Mouse (Mus musculus) left cerebral cortex, adult 11 months (tissue): ENCODE results near the gene Tfip11.

Experiments used
- DNase-seq: peaks from one replicate; pipeline ENCODE4 v3.0.0; 2022; ENCODE audit warnings: low spot score

Gene Tfip11

DNA sequence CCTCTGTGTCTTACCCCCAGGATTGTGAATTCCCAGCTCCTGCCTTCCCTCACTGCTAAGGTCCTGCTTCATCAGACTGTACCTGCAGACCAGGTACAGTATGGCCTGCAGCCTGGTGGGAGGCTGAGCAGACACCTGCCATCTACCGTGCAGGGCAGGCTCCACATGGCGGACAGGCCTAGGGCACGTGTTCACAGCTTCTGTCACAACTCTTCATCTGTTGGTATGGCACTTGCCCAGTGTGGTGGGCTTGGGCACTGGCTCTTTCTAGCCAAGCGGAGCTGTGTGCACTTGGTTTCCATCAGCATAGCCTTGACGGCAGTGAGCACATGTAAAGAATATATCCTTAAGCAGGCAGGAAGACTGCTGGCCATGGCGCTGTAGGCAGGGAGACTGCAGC lies 40.7 kb downstream of the Tfip11 start:
- no peak for DNase-seq

DNA sequence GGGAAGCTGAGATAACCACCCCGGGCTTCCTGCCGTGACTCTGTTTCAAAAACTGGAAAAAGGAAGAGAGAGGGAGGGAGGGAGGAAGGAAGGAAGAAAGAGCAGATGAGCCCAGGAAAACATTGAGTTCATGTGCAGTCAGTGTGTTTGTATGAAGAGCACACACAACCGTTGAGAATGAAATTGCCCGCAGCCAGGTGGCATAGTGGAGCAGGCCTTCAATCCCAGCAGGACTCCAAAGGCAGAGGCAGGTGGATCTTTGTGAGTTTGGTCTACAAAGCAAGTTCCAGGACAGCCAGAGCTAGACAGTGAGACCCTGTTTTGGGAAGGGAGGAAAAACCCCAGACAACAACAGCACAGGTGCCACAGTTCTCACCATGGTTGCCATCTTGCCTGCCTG lies 41.2 kb downstream of the Tfip11 start:
- no peak for DNase-seq

DNA sequence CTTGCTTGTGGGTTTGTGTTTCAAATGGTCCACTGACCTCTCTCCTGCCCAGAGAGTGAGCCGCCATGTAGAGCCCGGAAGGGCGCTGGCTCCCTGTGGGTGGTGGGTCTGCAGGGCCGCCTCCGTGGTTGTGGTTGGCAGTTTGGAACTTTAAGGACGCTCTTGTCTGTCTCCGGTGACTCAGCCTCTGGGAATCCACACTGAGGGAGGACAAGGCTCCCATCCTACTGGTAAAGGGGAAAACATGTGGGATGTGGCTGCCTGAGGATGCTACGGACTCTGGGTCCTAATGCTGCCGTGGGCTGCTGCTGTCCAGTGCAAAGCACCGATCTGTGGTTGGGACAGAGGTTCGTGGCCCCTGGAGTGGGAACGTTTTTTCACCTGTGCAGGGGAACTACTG lies 41.8 kb downstream of the Tfip11 start:
- DNase-seq: no peak

DNA sequence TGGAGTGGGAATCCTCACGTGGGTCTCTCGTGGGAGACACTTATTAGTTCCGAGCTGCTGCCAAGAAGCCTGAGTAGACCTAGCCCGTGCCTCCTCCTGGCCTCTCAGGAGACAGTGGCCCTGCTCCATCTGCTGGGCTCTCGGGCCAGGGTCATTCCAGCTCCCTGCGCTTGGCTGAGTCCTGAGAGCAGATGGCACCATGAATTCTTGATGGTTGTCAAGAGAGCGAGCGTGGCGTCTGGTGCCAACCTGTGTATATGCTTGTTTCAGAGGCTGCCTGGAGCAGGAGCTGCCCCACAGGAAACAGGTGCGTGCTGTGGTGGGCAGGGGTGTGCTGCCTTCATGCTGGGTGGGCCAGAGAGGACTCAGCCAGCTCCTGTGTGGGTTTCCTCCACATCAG lies 42.5 kb downstream of the Tfip11 start:
- DNase-seq: no peak

DNA sequence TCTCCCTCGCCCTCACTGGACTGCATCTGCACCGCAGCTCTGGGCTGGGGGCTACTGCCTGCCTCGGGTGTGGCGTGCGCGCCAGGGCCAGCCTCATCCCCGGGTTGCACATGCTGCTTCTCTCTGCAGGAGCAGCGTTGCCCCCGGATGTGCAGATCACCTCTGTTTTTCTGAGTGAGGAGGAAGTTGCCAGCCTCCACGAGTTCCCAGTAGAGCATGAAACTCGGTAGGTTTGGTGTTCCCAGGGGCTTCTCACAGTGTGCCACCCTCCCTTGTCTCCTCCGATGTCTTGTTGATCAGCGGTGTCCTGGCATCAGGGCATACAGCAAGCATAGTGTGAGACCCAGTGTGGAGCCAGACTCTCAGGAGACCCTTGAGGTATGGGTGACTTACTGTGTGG lies 43.2 kb downstream of the Tfip11 start:
- DNase-seq: no peak

DNA sequence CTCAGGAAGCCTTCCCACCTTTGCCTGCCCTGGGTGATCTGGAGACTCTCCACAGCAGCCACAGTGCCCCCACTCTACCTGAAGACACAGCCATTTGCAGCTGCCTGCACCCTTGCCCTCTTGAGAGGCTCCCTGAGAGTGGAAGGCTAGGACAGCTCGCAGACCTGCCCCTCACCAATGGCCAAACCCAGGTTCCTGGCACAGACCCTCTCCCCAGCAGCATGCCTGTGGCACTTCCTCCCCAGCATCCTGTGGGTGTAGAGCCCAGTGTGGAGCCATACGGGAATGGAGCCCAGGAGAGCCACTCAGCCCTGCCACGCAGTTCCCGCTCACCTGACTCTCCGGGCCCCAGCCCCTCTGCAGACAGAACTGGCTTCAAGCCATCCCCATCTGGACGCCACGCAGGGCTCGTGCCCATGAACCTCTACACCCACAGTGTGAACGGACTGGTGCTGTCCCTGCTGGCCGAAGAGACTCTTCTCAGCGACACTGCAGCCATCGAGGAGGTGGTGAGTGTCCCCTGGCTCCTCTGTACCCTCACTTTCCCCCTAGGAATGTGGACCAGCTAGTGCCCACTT lies 44.2 kb downstream of the Tfip11 start:
- no peak for DNase-seq

DNA sequence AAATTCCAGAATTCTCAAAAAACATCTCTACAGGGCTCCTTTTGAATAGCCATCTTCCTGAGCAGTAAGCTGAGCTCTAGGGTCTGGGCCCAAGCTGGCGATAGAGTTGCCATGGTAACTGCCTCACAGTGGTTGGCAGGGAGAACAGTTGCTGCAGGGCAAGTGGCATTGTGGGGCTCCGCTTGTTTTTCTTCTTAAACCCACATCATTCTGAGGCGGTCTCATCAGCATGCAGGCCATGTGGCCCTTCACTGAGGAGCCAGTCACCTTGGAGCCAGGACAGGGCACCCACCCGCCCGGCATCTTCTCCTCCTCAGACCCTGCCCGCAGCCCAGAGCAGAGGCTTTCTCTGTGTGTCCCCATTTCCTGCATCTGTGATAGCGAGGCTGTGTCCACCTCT lies 45.8 kb downstream of the Tfip11 start:
- peak; percentile 67 for DNase-seq

DNA sequence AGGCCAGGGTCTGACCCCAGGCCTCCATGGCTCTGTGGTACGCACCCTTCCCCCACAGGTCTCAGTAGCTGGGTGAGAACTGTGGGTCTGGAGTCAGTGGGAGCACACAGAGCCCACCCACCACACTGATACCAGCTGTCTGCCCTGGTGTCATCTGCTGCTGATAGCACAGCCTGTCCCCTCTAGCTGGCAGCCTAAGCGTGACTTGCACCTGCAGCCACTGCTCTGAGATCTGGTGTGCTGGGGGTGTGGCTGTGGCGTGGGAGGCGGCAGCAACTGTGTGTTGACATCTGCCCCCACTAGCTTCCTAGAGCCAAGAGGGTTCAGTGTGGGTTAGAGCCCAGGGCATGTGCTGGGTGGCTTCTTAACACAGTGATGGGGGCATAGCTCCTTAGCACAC lies 50.0 kb downstream of the Tfip11 start:
- DNase-seq: no peak

DNA sequence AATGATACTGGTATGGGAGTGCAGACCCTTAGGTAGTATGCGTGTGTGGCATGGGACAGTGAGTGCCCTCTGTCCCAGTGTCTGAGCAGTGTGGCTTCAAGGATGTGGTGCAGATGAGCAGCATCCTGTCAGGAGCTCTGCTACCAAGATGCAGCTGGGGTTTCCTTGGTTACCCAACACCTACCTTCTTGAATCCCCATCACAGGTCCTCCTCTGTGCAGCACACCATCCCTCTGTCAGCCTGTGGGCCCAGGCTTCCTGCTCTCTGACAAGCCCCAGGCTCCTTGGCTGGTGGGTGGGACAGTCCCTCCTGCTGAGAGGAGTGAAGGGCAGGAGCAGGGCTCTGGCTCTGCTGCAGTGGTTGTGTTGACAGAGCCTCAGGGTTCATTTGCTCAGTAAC lies 51.2 kb downstream of the Tfip11 start:
- DNase-seq: no peak

DNA sequence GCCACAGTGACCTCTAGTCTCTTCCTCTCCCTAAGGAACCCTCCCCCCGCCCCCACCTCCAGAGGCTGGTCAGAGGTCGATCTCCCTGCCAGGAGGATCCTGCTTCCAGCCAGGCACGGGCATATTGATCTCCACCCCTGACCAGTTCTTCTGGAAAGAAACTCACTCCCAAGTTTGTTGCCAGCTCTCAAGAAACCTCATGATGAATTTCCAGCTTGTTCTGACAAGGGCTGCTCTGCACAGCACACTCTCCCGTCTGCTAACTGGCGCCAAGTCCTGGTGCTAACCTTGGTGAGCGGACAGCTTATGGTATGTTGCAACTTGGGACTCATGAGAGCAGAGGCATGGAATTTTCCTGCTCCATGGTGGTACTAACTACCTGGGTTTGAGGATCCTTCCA lies 52.6 kb downstream of the Tfip11 start:
- DNase-seq: no peak

DNA sequence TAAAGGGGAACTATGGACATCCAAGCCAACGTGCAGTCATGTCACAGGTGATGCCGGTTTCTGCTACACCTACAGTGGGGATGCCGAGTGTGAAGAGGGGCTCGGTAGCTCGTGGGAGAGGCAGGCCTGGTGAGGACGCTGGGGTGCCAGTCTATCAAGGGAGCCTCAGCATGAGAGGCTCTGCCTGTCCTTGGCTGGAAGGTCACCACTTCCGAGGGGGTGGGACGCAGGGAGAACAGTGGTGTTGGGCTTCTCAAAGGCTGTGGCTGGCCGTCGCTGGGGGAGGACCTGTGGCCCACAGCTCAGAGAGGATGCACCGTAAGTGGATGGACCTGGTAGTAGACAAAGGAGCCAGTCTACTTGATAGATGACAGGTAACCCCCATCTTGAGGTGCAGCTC lies 55.0 kb downstream of the Tfip11 start:
- no peak for DNase-seq

DNA sequence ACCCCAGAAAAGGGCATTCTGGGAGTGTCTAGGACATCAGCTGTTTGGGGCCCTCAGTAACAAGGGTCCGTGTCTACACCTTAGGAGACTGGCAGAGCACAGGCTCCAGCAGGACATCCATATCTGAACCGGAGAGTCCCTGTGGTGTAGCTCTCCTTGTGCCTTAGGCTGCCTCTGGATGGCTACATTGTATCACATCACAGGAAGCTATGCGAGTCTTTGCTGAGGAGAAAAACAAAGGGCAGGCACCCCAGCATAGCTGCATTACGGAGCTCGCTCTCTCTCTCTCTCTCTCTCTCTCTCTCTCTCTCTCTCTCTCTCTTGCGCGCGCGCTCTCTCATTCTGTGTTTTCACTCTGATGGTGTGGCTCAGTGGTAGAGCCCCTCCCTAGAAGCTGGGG lies 55.9 kb downstream of the Tfip11 start:
- DNase-seq: no peak

DNA sequence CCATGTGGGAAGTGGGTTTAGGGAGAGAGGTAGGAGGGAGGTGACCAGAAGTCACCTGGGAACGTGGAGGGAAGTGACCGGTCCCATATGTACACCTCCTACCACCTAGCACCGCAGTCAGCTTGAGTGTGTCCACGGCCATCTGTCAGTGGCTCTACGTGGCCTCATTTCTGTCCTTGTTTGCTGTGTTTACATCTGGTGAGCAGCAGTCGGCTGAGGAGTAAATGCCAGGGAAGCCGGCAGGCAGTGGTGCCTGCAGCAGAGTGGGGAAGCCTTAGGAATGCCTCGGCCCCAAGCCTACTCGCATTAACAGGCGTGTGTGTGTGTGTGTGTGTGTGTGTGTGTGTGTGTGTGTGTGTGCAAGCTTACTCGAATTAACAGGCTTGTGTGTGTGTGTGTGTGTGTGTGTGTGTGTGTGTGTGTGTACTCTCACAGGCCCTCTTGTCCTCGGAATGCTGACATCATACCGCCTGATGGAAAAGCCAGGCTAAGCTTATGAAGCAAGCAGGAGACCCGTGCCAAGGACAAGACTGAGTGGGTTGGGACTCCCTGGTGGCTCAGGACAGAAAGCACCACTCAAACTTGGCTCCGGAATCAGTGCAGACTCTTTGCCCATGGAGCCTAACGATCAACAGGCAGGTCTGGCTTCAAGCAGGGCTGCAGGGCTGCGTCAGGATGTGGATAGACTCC lies 56.6 kb downstream of the Tfip11 start:
- no peak for DNase-seq

DNA sequence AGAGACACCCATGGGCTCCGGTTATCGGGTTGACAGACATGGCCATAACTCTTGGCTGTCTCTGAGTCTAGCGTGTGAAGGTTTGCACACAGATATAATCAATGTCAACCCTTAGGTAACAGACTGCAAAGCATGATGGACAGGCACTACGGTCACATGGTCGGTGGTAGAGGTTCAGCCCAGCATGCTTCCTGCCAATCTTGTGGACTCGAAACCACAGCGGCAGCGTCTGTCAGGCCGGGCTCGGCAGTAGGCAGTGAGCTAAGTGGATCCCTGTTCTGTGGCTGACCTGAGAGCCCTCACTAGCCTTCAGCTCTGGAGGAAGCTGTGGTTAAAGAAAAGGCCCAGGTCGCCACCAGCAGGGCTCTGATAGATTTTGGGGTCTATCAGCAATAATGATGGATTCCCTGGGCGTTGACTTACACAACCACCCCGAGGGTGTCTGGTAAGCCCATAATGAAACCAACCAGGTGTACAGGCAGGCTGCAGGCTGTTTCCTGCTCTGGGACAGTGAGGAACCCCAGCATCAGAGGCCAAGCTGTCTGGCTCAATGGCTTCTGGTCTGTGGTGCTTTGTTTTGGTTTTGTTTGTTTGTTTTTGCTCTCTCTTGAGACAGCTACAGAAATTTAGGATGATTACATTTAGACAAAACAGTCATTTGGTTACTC lies 58.8 kb downstream of the Tfip11 start:
- DNase-seq: no peak

DNA sequence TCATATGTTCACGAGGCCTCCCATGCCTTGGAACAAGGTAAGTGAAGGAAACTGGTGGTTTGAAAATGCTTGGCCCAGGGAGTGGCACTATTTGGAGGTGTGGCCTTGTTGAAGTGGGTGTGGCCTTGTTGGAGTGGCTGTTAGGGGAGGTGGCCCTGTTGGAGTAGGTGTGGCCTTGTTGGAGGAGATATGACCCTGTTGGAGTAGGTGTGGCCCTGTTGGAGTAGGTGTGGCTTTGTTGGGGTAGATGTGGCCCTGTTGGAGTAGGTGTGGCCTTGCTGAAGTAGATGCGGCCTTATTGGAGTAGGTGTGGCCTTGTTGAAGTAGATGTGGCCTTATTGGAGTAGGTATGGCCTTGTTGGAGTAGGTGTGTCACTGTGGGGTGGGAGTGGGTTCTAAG lies 59.8 kb downstream of the Tfip11 start:
- no peak for DNase-seq
